Mouse (Mus musculus) liver, embryonic 16.5 days (tissue): Measurements from ENCODE around the gene Hist2h2ac. TPM values are rescaled to one million over a fixed set of nuclear protein-coding genes. Genes with fewer than 3 reads are reported as not detected.
"Not testable (repeated sequence)": the region's sequence is repeated elsewhere in the genome, so short reads cannot be mapped to it uniquely, and the experiment has no call there.

Experiments
- ATAC-seq: fragments of 200-750 bp; cut with Nextera tagmentation; 2 replicates; pipeline ENCODE4 v1.8.0; 2017; ENCODE audit warnings: low read depth, mild to moderate bottlenecking, moderate number of reproducible peaks, moderate library complexity
- H3K27ac ChIP-seq: fragments of 300-500 bp; sonication (generic); 2 replicates; pipeline ENCODE4 v1.5.1; 2014; ENCODE audit warnings: mild to moderate bottlenecking, low read length
- H3K27me3 ChIP-seq: fragments of 300-500 bp; sonication (generic); 2 replicates; pipeline ENCODE4 v1.6.1; 2014; ENCODE audit warnings: low read depth, low read length, mixed read lengths; ENCODE audit not compliant: control insufficient read depth, insufficient read depth
- H3K36me3 ChIP-seq: fragments of 300-500 bp; sonication (generic); 2 replicates; pipeline ENCODE4 v1.6.1; 2014; ENCODE audit warnings: mild to moderate bottlenecking; ENCODE audit not compliant: control insufficient read depth, insufficient read depth
- H3K4me1 ChIP-seq: fragments of 300-500 bp; sonication (generic); 2 replicates; pipeline ENCODE4 v1.6.1; 2014; ENCODE audit warnings: low read depth, low read length, mixed read lengths; ENCODE audit not compliant: control insufficient read depth
- H3K4me2 ChIP-seq: fragments of 300-500 bp; sonication (generic); 2 replicates; pipeline ENCODE4 v1.6.1; 2014; ENCODE audit warnings: low read depth, low read length, mixed read lengths
- H3K4me3 ChIP-seq: fragments of 300-500 bp; sonication (generic); 2 replicates; pipeline ENCODE4 v1.5.1; 2014; ENCODE audit warnings: low read depth, mild to moderate bottlenecking, low read length
- H3K9ac ChIP-seq: fragments of 300-500 bp; sonication (generic); 2 replicates; pipeline ENCODE4 v1.6.1; 2014; ENCODE audit warnings: low read depth, low read length
- H3K9me3 ChIP-seq: fragments of 300-500 bp; sonication (generic); replicated peaks from 2 replicates; pipeline ENCODE4 v1.6.1; 2016; ENCODE audit warnings: low read length; ENCODE audit not compliant: control insufficient read depth
- WGBS: fragments of 180-500 bp; shearing (Covaris S2); extraction: QIAGEN DNeasy Blood & Tissue Kit; methylation state at CpG from one replicate; pipeline ENCODE4 v1.1.7; 2014; ENCODE audit not compliant: insufficient replicate concordance; 5-methylcytosine and 5-hydroxymethylcytosine counted together
- polyA plus RNA-seq: library from polyadenylated mRNA; unstranded; fragments of >200 nt; fragmentation: Nextera tagmentation; extraction: Ambion mirVana; gene quantifications from 2 replicates; pipeline ENCODE4 v1.2.1, GENCODE M21; 2015

Hist2h2ac gene
- polyA plus RNA-seq, 1 experiment from 2014 or later: 11.6 TPM

DNA sequence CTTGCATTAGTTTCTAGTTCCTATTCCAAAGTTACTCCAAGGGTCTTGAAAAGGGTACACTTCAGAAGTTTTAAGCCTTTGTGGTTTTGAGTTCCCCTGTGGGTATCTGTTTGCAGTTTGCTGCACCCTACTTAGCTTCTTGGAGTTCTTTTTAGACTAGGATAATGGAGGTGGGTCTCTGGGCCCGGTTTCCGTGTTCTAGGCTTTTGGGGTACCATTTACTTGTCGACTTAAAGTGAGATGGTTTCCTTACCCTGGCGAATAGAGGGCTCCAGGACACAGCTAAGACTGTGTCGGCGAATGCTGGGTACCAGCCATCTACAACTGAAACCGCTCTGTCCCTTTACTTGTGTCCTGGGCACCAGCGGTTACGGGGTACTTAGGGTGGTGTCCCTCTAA is 959 bp upstream of the Hist2h2ac start:
- Histone ChIP-seq H3K4me3 (peak overlapping the region; percentile 68), H3K36me3 (no peaks in the 10 kb centered on the region), H3K9ac (peak overlapping the region; percentile 83), H3K27me3 (no peaks in the 10 kb centered on the region), H3K27ac (peak overlapping the region; percentile 99), H3K4me1 (peaks cover 36% of the 10 kb centered on the region), H3K9me3 (no peaks in the 10 kb centered on the region), H3K4me2 (peak overlapping the region; percentile 81)
- WGBS: 14% methylated on average over 9 of the region's 9 CpGs
- no peak for ATAC-seq

DNA sequence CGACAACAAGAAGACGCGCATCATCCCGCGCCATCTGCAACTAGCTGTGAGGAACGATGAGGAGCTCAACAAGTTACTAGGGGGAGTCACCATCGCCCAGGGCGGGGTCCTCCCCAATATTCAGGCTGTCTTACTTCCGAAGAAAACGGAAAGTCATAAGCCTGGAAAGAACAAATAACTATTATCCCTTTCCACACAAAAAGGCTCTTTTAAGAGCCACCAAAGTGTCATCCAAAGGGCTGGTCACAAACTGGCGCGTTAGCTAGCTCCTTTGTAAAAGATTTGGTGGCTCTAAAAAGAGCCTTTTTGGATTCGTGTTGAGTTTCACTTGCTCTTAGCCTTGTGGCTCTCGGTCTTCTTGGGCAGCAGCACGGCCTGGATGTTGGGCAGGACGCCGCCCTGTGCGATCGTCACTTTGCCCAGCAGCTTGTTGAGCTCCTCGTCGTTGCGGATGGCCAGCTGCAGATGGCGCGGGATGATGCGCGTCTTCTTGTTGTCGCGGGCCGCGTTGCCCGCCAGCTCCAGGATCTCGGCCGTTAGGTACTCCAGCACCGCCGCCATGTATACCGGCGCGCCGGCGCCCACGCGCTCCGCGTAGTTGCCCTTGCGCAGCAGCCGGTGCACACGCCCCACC is 432 bp downstream of the Hist2h2ac start:
- under 1% methylated on average over 27 of the region's 47 CpGs for WGBS
- Histone ChIP-seq H3K27ac (peak overlapping the region; percentile 99), H3K4me3 (peak overlapping the region; percentile 68), H3K4me2 (peak overlapping the region; percentile 81), H3K4me1 (peaks cover 34% of the 10 kb centered on the region), H3K9ac (peak overlapping the region; percentile 79)
- H3K27me3 ChIP-seq, H3K9me3 ChIP-seq, H3K36me3 ChIP-seq, ATAC-seq: not testable (repeated sequence)

DNA sequence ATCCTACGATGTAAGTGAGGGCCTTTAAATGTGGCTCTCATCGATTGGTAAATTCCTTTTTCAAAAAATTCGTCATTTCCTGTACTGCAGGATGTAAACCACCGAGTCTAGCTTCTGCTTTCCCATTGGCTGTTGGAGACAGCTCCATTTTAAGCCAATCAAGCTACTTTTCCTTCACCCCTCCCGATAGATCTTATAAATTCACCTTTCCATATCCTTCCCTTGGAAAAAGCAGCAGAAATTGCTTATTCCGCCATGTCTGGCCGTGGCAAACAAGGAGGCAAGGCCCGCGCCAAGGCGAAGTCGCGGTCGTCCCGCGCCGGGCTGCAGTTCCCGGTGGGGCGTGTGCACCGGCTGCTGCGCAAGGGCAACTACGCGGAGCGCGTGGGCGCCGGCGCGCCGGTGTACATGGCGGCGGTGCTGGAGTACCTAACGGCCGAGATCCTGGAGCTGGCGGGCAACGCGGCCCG is 984 bp downstream of the Hist2h2ac start, which contains the start of the genes Bola1 and Hist2h2ab:
TSS of gene Bola1 (minus strand) at position 49 of the 470 bp plus-strand sequence.
TSS of gene Hist2h2ab (plus strand) at position 205 of the 470 bp plus-strand sequence.
- peak; percentile 58 for ATAC-seq
- Histone ChIP-seq H3K4me3 (peak within 1 kb of the TSS; percentile 68), H3K36me3 (no peaks in the 10 kb centered on the region), H3K9ac (peak within 1 kb of the TSS; percentile 79), H3K27ac (peak within 1 kb of the TSS; percentile 99), H3K9me3 (no peaks in the 10 kb centered on the region), H3K4me2 (peak within 1 kb of the TSS; percentile 81), H3K4me1 (peaks cover 29% of the 10 kb centered on the region), H3K27me3 (no peaks in the 10 kb centered on the region)
- under 1% methylated on average over 37 of the region's 37 CpGs for WGBS

DNA sequence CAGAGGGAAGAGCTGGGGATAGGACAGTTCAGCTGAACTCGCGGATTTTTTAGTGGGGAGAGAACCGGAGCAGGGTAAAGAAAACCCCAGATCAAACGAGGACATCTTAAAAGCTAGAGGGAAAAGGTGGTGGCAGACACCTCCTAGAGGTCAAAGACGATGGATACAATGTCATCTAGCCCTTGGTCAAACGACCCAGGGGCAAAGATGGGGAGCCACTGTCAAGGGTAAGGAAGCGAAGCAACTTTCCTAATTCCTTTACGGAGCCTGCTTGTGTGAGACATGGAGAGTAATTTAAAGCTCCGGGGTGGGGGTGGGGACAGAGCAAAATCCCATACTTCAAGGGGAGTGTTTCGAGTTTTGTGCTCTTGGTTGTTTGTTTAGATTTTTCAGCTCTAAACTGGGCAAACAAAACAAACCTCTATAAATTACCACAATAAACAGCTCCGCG is 1.5 kb downstream of the Hist2h2ac start:
- WGBS: 0% methylated on average over 12 of the region's 12 CpGs
- no peak for ATAC-seq
- Histone ChIP-seq H3K27me3 (no peaks in the 10 kb centered on the region), H3K27ac (peak overlapping the region; percentile 99), H3K36me3 (no peaks in the 10 kb centered on the region), H3K4me1 (peaks cover 26% of the 10 kb centered on the region), H3K9me3 (no peaks in the 10 kb centered on the region), H3K9ac (peak overlapping the region; percentile 79), H3K4me2 (peak overlapping the region; percentile 81), H3K4me3 (peak overlapping the region; percentile 68)

DNA sequence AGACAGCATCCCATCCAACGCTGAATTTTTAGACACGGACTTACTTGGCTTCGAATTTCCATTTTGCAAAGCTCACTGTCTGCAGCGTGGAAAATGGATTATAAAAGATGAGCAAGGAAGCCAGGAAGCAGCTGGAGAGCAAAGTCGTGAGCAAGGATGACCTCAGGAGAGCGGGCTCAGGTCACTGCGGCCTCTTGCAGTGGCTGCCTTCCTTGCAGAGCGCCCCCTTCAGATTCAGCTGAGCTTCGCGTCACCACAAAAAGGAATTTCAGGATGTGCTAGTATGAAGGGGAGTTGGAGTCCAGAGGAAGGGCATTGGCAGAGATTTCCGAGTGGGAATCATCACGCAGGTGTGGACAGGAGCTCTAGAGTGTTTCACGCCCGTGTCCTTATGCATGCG is 11.4 kb downstream of the Hist2h2ac start:
- H3K27me3 ChIP-seq: no peaks in the 10 kb centered on the region
- no peak overlapping the region for H3K9ac ChIP-seq
- H3K36me3 ChIP-seq: no peaks in the 10 kb centered on the region
- H3K27ac ChIP-seq: no peak overlapping the region
- no peak overlapping the region for H3K4me2 ChIP-seq
- 32% methylated on average over 15 of the region's 15 CpGs for WGBS
- H3K9me3 ChIP-seq: no peaks in the 10 kb centered on the region
- H3K4me1 ChIP-seq: no peaks in the 10 kb centered on the region; the same call in 1 of the 2 replicates
- ATAC-seq: no peak
- H3K4me3 ChIP-seq: no peak overlapping the region

DNA sequence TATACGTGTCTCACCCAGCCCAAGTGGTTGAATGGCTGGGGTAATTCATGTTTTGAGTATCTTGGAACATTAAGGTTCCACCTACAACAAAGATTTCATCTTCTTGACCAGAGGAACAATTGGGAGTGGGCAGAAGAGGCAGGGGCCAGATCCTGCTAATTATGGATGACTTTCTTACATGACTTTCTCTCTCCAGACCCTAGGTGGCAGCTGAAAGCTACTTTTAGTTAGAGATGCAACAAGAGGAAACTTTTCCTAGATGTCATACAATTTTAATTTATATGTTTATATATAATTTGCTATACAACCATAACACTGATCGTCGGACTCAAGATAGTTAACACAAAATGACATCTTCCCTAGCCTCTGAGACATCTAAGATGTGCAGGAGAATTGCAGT is 12.9 kb downstream of the Hist2h2ac start:
- Histone ChIP-seq H3K4me3 (no peak overlapping the region), H3K36me3 (no peaks in the 10 kb centered on the region), H3K27me3 (no peaks in the 10 kb centered on the region), H3K9me3 (no peaks in the 10 kb centered on the region), H3K9ac (no peak overlapping the region), H3K4me1 (no peaks in the 10 kb centered on the region; the same call in 1 of the 2 replicates), H3K27ac (no peak overlapping the region), H3K4me2 (no peak overlapping the region)
- no peak for ATAC-seq
- WGBS: 64% methylated on average over 3 of the region's 3 CpGs

DNA sequence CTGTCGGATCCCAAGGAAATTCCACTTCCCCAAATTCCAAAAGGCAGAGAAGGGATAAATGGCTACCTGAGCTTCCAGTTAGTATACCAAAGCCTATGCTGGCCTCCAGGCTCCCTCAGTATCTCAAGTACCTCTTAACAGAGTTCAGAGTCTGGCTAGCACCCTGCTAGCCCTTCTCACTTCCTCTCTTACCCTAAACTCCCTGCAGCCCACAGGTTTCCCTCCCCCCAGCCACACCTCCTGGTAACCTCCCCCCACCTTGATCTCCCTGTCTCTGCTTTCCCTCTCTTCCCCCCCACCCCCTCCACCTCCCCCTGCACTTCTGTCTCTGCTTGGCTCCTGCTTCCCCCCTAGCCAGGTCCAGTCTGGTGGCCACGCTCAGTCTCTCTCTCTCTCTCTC is 20.9 kb downstream of the Hist2h2ac start:
- no peak overlapping the region for H3K27ac ChIP-seq
- H3K4me2 ChIP-seq: no peak overlapping the region
- no peak overlapping the region for H3K4me3 ChIP-seq
- no peaks in the 10 kb centered on the region for H3K9me3 ChIP-seq
- WGBS: 48% methylated on average over 2 of the region's 2 CpGs
- H3K36me3 ChIP-seq: no peaks in the 10 kb centered on the region
- H3K4me1 ChIP-seq: peaks cover 22% of the 10 kb centered on the region
- no peak overlapping the region for H3K9ac ChIP-seq
- no peaks in the 10 kb centered on the region for H3K27me3 ChIP-seq
- no peak for ATAC-seq

DNA sequence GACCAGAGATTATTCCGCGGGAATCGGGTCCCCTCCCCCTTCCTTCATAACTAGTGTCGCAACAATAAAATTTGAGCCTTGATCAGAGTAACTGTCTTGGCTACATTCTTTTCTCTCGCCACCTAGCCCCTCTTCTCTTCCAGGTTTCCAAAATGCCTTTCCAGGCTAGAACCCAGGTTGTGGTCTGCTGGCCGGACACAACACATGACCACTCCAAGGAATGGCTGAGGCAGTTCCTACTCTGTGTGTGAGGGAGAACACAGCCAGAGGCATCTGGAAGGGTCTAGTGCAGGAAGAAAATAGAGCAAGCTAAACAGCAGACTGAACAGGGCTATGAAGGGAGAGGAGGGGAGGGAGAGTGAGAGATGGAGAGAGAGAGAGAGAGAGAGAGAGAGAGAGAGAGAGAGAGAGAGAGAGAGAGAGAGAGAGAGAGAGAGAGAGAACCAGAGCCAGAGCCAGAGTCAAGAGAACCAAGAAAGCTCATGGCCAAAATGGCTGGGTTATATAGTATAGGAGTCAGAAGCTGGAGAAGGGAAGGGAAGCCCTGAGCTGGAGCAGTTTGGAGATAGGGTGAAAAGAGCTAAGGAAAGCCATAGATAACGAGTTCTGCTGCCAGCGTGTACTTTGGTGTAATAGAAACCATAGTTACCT is 22.0 kb downstream of the Hist2h2ac start:
- peaks cover 22% of the 10 kb centered on the region for H3K4me1 ChIP-seq
- ATAC-seq, H3K27ac ChIP-seq, H3K4me2 ChIP-seq, H3K27me3 ChIP-seq, H3K9me3 ChIP-seq, H3K4me3 ChIP-seq, H3K9ac ChIP-seq, H3K36me3 ChIP-seq: not testable (repeated sequence)
- WGBS: 7% methylated on average over 7 of the region's 8 CpGs

DNA sequence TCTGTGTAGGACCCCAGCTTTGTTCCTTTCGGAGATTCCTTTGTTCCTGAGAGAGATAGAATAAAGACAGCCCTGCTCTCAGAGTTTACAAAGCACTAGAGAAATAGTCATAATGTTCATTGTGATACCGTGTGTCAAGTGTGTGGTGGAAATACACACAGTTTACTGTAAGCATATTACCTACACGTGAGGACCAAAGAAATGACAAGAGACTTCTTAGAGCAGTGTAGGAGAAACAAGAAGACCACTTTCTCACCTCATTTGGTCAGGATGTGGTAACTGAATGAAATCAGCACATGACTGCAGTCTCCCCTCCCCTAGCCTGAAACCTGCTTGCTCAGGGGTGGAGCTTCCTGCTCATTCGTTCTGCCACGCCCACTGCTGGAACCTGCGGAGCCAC is 22.5 kb downstream of the Hist2h2ac start:
- peak overlapping the region; percentile 99 for H3K4me2 ChIP-seq
- peak overlapping the region; percentile 84 for H3K4me3 ChIP-seq
- H3K36me3 ChIP-seq: no peaks in the 10 kb centered on the region
- 0 out of 2 replicates have a peak overlapping the region, but pooled peaks have one; percentile 89 for H3K9ac ChIP-seq
- H3K9me3 ChIP-seq: no peaks in the 10 kb centered on the region
- ATAC-seq: no peak
- peak overlapping the region; percentile 16; the same call in 1 of the 2 replicates for H3K27ac ChIP-seq
- WGBS: 6% methylated on average over 6 of the region's 6 CpGs
- peaks cover 3% of the 10 kb centered on the region for H3K27me3 ChIP-seq
- H3K4me1 ChIP-seq: peaks cover 22% of the 10 kb centered on the region
